Mouse (Mus musculus) cerebellum, adult 9-10 months (tissue): ENCODE results near the gene Ubiad1.

Experiments
- DNase-seq: peaks from one replicate; pipeline ENCODE4 v3.0.0; 2022

Gene Ubiad1

DNA sequence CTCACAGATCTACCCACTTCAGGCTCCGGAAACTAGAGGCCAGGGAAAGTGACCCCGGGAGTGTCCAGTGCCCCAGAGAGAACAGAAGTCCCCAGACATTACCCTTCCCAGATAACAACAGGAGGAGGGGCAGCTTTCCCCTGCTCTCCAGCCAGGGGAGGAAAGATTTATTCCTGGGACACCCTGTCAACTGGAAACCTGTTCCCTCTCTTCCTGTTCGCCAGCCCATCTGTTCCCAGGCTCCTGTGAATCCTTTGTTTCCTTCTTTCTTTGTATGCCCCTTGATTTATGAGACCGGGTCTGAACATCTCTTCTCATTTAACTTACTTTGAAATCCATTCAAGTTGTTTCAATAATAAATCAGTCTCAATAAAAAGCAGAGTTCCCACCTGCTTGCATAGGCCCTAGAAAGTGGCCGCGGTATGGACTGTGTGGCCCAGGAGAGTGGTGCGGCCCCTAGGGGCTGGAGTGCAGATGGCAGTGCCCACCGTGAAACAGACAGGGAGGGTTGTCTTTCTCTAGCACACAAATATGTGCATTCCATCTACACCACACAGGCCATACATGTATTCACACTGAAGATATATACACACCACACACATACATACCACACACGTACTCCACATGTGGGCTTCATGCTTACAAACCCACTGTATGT, 45.0 kb downstream of the Ubiad1 start:
- DNase-seq: no peak

DNA sequence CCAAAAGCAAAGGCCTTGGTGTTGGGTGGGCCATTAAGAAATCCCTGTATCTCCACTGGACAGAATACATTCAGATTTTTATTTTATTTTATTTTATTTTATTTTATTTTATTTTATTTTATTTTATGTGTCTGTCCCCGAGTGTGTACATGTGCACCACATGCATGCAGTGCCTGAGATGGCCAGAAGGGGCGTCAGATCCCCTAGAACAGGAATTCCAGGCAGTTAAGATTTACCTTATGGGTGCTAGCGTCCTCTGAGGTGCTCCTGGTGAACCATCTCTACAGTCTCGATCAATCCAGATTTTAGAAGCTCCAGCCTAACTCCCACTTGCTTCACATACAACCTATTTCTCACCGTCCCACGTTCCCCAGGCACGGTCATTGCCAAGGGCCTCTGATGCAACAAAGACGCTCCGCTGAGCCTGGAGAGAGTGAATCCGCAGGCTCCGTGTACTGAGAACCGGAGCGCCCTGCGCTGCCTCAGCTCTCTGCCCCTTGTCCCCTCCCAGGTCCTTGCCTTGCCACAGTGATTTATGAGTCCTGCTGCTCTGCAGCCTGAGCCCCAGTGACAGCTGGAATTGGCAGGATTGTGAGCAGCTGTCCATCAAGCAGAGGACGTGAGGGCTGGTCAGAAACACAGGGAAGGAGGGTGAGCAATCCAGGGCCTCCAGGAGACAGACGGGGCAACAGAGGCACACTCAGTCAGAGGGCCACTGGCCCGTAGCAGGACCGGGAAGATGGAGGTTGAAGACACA, 46.9 kb downstream of the Ubiad1 start:
- no peak for DNase-seq

GRCm38 (mm10) chr4:148397113-148397512, 47.5 kb downstream of the Ubiad1 start:
- no peak for DNase-seq

GRCm38 (mm10) chr4:148395875-148396274, 48.7 kb downstream of the Ubiad1 start:
- no peak for DNase-seq

DNA sequence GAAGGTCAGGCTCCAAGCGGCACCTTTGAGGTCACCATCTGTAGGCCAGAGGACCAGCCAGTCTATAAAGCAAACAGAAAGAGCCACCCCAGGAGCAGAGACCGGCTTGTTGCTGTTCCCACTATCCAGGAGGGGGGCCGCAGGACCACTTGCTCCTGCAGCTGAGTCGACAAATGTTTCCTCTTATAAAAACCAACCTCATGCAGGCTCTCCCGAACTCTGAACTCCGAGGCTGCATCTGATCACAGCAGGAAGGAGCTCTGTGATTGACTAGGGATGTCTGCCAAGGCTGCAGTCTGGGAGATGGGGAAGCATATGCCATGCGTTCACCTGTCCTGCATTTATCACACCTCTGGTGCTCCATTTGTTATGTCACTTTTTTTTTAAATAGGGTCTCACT, 49.4 kb downstream of the Ubiad1 start:
- no peak for DNase-seq

GRCm38 (mm10) chr4:148391714-148392310, 52.8 kb downstream of the Ubiad1 start:
- DNase-seq: no peak

DNA sequence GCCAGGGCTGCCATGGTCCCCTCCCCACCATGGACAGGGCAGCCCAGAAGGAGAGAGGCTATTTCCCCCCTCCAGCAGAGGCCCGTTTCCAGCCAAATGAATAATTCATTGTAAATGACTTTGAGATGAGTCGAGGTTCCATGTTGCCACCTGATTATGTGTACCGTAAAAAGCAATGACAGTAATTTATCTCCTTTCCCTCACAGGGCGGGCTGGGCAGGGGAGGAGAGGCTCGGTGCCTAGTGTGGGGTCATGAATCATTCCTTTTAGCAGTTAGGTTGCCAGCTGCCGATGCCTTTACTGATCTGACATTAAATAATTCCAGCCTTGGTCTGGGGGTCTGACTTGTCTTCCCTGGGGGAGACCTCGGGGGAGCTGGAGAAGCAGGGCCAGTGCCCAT, 54.9 kb downstream of the Ubiad1 start:
- no peak for DNase-seq

DNA sequence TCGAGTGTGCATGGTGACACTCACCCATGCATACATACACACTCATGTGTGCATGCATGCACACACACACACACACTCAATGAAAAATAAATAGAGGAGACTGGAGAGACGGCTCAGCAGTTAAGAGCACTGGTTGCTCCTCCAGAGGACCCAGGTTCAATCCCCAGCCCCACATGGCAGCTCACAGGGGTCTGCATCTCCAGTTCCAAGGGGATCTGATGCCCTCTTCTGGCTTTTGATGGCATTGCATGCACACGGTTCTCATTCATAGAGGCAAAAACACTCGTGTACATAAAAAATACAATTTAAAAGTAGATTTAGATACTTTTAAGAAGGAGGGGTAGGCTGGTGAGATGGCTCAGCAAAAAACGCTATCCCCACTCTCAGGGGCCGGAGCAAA, 55.5 kb downstream of the Ubiad1 start:
- DNase-seq: no peak

DNA sequence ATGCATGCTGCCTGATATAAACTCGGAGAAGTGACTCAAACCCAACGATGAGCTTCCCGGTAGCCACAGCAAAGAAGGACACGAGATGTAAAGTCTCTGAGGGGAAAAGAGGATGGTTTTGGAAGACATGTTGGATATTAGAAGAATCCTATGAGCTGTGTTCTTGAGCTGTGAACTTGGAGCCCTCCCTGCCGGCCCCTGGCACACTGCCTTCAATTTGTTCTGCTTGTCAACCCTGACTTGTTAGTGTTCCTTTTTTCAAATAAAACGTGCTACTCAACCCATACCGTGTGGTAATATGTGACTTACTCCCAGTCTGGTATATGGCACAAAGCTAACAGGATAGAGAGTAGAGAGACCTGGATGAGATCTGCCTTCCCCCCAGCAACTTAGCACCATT, 59.3 kb downstream of the Ubiad1 start:
- DNase-seq: no peak
